Mouse (Mus musculus) layer of hippocampus, postnatal 14 days (tissue): ENCODE measurements at regions not wholly inside any gene's neighbourhood (a gene's known extent, or its start where the extent isn't known, plus 50 kb on each side); places are given as distances from the start of the nearest gene placed in this dataset.

Experiments
- DNase-seq, 2 experiments: peaks; one replicate each; pipeline ENCODE4 v3.0.0; 2021 to 2022; ENCODE audit warnings: low spot score in 2 of 2, mixed read lengths in 1 of 2

- peak in 1 of 2 experiments; percentile 18 for DNase-seq
Observed at GRCm38 (mm10) chrX:158544021-158544420, 500.9 kb upstream of the Cnksr2 start.

DNA sequence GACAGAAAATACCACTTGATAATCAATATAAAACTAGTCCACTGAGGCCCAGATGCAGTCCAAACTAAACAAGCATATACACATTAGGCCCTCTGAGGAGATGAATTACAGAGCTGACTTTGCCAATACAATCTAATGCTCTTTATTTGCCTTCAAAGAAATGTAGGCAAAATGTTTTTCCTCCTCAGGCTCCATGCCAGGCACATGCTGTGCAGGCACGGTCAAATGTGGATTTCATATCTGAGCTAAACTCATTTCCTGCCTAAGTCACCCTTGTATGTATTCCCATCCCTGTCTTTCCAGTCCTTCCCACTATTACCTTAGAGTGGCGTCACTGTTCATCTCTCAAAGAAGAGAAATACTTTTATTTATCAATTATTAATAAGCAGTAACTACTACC lies 534.8 kb upstream of the Cnksr2 start:
- DNase-seq: no peak

- no peak for DNase-seq
Observed at GRCm38 (mm10) chrX:158613136-158613535, 570.0 kb upstream of the Cnksr2 start.

GRCm38 (mm10) chrX:158613607-158614006 lies 570.5 kb upstream of the Cnksr2 start:
- no peak for DNase-seq

- DNase-seq: peak in 1 of 2 experiments; percentile 18
Observed at GRCm38 (mm10) chrX:158614029-158614428, 570.9 kb upstream of the Cnksr2 start.

DNA sequence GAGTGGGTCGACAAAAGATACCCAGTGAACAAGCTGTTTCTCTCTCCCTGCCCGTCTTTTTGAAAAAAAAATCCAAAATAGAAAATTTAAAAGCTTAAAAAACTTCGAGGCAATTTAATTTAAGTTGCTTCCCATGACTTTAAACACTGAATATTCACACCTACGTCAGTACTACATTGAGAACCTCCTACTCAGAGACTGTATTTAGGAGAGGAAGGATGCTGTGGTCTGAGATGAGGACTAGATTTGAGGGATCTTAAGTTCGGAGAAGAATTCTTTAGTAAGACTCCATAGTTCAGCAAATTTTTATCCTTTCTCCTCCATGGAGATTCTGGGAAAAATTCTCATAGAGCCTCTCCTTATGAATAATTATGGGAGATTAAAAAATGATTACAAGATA lies 571.4 kb upstream of the Cnksr2 start:
- DNase-seq: no peak

DNA sequence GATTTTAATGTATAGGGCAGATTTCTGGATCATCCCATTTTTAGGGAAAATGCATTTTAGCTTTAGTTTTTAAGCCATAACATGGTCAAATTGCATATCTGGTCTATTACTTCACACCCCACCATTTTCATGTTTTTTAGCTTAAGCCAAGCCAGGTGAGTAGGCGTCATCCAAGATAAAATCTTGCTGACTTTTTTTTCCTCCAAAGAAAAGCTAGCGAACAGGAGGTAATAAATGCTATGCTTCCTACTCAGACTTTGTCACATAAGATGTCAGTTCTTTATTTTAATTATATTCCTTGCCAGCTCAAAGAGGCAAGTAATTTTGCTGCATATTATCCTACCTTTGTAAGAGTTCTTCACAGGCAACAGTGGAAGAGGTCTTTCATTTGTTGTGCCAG lies 572.0 kb upstream of the Cnksr2 start:
- no peak for DNase-seq

- DNase-seq: no peak
Observed at GRCm38 (mm10) chrX:158627390-158627789, 582.7 kb upstream of the Rps6ka3 start.

GRCm38 (mm10) chrX:158632406-158632805 lies 577.7 kb upstream of the Rps6ka3 start:
- no peak for DNase-seq

DNA sequence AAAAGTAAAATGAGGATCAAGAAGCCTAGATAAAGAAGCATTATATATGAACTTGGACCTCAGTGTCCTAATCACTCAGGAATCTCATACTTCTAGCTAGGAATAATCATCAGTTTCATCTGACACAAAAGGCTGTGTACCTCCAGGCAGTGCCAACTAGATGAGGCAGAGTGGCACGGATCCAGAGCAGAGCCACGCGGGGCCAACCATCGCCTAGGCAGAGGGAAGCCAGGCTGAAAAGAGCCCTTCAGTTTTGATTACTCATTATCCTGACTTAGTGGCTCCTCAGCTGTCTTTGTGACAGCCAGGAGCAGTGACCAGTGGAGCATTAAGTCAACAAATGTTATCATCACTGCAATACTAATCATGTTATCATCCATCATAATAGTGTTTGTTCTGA lies 557.9 kb upstream of the Rps6ka3 start:
- DNase-seq: no peak

DNA sequence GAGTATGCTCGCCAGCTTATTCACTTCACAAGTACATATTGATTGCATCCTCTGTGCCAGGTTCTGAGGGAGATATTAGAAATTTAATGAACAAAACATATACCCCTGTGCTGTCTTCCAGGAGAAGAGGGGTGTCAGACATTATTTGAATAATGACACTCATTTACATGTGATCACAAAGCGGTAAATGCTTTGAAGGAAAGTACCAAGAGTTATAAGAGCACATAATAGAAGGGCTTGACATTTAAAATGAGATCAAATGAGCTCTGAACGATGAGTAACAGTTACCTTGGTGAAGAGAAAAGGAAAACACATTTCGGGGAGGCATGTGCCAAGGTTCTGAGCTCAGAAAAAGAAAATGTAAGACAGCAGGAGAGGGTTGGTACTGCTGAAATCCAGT lies 553.9 kb upstream of the Rps6ka3 start:
- DNase-seq: no peak

DNA sequence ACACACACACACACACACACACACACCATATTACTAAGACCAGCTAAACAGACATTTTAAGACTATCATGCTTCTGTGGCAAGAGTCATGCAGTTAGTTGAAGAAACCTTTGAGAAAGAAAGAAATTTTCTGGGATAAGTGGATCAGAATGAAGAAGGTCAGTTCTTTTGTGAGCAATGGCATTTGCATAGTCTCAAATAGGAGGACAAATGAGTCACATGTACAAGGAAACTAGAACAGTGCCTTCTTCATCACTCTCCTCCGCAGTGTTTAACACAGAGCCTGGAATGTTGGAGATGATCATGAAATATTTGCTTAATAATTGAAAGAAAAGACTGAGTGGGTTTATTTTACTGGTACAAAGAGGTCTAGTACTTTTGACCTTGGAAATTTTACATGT lies 515.9 kb upstream of the Rps6ka3 start:
- no peak for DNase-seq

DNA sequence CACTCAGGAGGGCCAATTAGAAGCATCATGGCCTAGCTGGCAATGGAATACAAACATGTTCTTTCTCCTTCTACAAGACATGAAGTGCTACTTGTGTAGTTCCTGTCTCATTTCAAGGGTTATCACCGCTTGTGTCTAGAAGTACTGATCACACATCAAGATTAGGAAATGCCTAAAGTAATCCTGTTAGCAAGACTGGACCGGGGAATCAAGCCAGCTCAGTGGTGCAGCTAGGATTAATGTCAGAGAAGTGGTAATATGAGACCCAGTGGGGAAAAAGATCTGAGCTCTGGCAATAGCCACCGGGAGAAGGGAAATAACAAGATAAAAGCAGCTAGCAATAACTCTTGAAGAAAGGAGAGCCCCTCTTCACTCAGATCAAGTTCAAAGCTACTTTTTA lies 506.7 kb upstream of the Rps6ka3 start:
- no peak for DNase-seq

DNA sequence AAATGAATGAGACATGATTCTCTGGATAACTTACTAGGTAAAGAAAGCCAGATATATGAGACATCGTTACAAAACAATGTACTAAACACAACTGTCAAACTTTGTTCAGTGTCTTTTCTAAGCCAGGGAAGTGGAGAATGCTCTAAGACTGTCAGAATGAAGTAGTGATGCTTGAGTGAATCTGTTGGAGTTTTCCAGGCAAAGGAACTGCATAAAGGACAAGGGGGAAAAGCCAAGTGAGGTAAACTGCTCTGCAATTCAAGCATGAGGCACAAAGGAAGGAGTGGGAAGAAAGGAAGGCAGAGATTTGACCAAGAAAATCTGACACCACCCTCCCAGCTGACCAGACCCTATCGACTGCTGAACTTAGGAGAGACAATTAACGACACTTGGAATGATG lies 500.3 kb upstream of the Rps6ka3 start:
- no peak for DNase-seq

- DNase-seq: no peak
Observed at GRCm38 (mm10) chrX:158744738-158745137, 465.4 kb upstream of the Rps6ka3 start.

DNA sequence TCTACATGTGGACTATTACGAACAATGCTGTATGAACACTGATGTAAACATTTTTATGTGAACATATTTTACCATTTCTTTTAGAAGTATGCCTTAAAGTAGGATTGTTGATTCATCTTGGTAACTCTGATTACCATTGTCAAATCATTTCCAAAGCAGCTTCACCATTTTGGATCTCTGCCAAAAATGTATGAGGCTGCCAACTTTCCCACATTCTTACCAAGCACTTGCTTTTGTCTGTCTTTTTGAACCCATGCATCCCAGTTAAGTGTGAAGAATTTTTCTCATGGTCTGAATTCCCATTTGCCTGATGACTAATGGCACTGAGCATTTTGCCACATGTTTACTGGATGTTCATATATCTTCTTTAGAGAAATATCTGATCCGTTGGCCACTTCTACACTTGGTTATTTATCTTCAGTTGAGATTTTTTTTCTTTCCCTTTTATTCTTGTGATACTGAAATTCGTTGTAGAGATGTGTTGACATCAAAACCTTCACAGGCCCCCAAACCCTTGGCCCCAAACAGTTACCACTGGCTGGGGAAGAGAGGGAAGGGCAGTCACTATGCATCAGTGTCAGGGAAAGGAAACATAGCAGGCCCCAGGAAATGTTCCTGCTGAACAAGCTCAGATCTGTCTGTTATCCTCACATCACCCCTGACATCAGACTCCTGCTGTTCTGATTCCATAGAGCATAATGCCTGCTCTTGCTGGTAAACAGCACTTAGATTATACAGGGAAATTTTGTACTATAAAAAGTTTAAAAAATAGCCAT lies 464.2 kb upstream of the Rps6ka3 start:
- no peak for DNase-seq
